Mouse (Mus musculus) intestine, embryonic 14.5 days (tissue): ENCODE results near the gene Tgm2. TPM values are rescaled to one million over a fixed set of nuclear protein-coding genes. Genes with fewer than 3 reads are reported as not detected.

Source experiments
- ATAC-seq: fragments of 200-750 bp; cut with Nextera tagmentation; replicated peaks from 2 replicates; pipeline ENCODE4 v1.8.0; 2017; ENCODE audit warnings: low read depth, moderate number of reproducible peaks, moderate TSS enrichment, moderate library complexity; ENCODE audit not compliant: low FRiP score, low TSS enrichment
- DNase-seq: peaks from one replicate; pipeline ENCODE4 v3.0.0-alpha.2; 2018; ENCODE audit warnings: low spot score
- H3K27ac ChIP-seq: fragments of 300-500 bp; sonication (generic); 2 replicates; pipeline ENCODE4 v1.5.1; 2014; ENCODE audit warnings: low read depth, mild to moderate bottlenecking, control low read depth
- H3K27me3 ChIP-seq: fragments of 300-500 bp; sonication (generic); replicated peaks from 2 replicates; pipeline ENCODE4 v1.6.1; 2014; ENCODE audit warnings: low read length, control low read depth; ENCODE audit not compliant: control insufficient read depth, insufficient read depth
- H3K36me3 ChIP-seq: fragments of 300-500 bp; sonication (generic); 2 replicates; pipeline ENCODE4 v1.6.1; 2014; ENCODE audit warnings: low read length, control low read depth; ENCODE audit not compliant: control insufficient read depth, insufficient read depth
- H3K4me1 ChIP-seq: fragments of 300-500 bp; sonication (generic); replicated peaks from 2 replicates; pipeline ENCODE4 v1.6.1; 2014; ENCODE audit warnings: low read length, control low read depth, mixed read lengths; ENCODE audit not compliant: control insufficient read depth, insufficient read depth
- H3K4me2 ChIP-seq: fragments of 300-500 bp; sonication (generic); 2 replicates; pipeline ENCODE4 v1.6.1; 2014; ENCODE audit warnings: low read length
- H3K4me3 ChIP-seq: fragments of 300-500 bp; sonication (generic); 2 replicates; pipeline ENCODE4 v1.5.1; 2014; ENCODE audit warnings: low read depth, low read length, control low read depth, mixed read lengths
- H3K9ac ChIP-seq: fragments of 300-500 bp; sonication (generic); 2 replicates; pipeline ENCODE4 v1.6.1; 2014; ENCODE audit warnings: mild to moderate bottlenecking, low read length
- H3K9me3 ChIP-seq: fragments of 300-500 bp; sonication (generic); 2 replicates; pipeline ENCODE4 v1.6.1; 2016; ENCODE audit warnings: low read length, control low read depth; ENCODE audit not compliant: control insufficient read depth
- WGBS: fragments of 180-500 bp; shearing (Covaris S2); extraction: QIAGEN DNeasy Blood & Tissue Kit; methylation state at CpG from one replicate; pipeline ENCODE4 v1.1.7; 2014; 5-methylcytosine and 5-hydroxymethylcytosine counted together
- polyA plus RNA-seq: library from polyadenylated mRNA; unstranded; fragments of >200 nt; fragmentation: Nextera tagmentation; extraction: Ambion mirVana; gene quantifications from 2 replicates; pipeline ENCODE4 v1.2.1, GENCODE M21; 2014

Tgm2 gene
- polyA plus RNA-seq, 1 experiment from 2014 or later: 59.7 TPM

DNA sequence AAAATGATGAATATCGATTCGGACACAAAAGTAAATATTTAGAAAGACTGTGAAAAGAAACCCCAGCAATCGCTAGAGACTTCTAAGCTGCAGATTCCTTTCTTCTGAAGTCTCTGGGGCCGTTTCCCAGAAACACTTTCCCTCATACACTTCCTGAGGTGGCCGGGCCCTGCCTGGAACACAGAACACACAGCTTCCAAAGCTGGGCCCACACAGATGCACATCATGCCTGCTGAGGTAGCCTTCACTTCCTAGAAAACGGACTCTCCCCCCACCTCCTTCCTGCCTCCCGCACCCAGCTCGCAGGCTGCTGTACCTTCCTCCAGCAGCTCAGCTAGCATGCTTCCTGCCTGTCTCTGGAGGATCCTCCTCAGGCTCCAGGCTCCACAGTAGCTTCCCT lies 36.7 kb downstream of the Tgm2 start:
- H3K4me2 ChIP-seq: no peak overlapping the region
- WGBS: 10% methylated on average over 8 of the region's 8 CpGs
- DNase-seq: peak; percentile 71

GRCm38 (mm10) chr2:158106947-158107587 lies 39.2 kb downstream of the Tgm2 start:
- peak overlapping the region; percentile 77 for H3K27ac ChIP-seq
- WGBS: 20% methylated on average over 6 of the region's 6 CpGs
- ATAC-seq (peak; percentile 44), DNase-seq (peak; percentile 86)
- H3K4me2 ChIP-seq: no peak overlapping the region
- H3K4me3 ChIP-seq: no peak overlapping the region
- H3K9me3 ChIP-seq: no peaks in the 10 kb centered on the region
- H3K9ac ChIP-seq: no peak overlapping the region
- peaks cover 35% of the 10 kb centered on the region for H3K4me1 ChIP-seq
- H3K27me3 ChIP-seq: no peaks in the 10 kb centered on the region
- H3K36me3 ChIP-seq: no peaks in the 10 kb centered on the region

More for the DNA sequence above, 36.7 kb downstream of the Tgm2 start:
- Histone ChIP-seq H3K27ac (peak overlapping the region; percentile 96), H3K9me3 (no peaks in the 10 kb centered on the region), H3K36me3 (no peaks in the 10 kb centered on the region), H3K4me3 (no peak overlapping the region), H3K27me3 (no peaks in the 10 kb centered on the region), H3K4me1 (peaks cover 42% of the 10 kb centered on the region), H3K9ac (0 out of 2 replicates have a peak overlapping the region, but pooled peaks have one; percentile 13)
- no peak for ATAC-seq

GRCm38 (mm10) chr2:158105605-158106004 lies 40.6 kb downstream of the Tgm2 start:
- Histone ChIP-seq H3K4me3 (no peak overlapping the region), H3K27ac (no peak overlapping the region), H3K4me2 (no peak overlapping the region), H3K9ac (no peak overlapping the region), H3K9me3 (no peaks in the 10 kb centered on the region), H3K4me1 (peaks cover 36% of the 10 kb centered on the region), H3K36me3 (no peaks in the 10 kb centered on the region), H3K27me3 (no peaks in the 10 kb centered on the region)
- 87% methylated on average over 6 of the region's 6 CpGs for WGBS
- ATAC-seq (no peak), DNase-seq (no peak)

- DNase-seq: no peak
Observed at GRCm38 (mm10) chr2:158104966-158105365, 41.3 kb downstream of the Tgm2 start.

DNA sequence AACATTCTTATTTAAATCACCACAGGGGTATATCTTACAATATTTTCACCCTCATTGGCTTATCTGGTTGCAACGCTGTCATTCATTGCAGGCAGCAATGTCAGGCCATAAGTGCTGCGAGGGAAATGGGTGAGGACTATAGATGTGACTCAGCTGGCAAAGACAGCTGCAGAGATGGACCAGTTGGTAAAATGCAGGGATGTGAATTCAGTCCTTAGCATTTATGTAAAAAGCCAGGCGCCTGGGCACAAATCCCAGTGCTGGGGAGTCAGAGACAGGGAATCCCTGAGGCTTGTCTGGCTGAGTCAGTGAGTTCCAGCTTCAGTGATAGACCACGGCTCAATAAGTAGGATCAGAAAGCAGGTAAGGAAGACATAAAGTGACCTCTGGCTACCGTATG lies 44.5 kb downstream of the Tgm2 start:
- ATAC-seq (no peak), DNase-seq (no peak)
- Histone ChIP-seq H3K4me3 (no peak overlapping the region), H3K9ac (no peak overlapping the region), H3K27ac (no peak overlapping the region), H3K4me1 (peaks cover 21% of the 10 kb centered on the region), H3K27me3 (no peaks in the 10 kb centered on the region), H3K9me3 (no peaks in the 10 kb centered on the region), H3K36me3 (no peaks in the 10 kb centered on the region), H3K4me2 (no peak overlapping the region)
- 79% methylated on average over 5 of the region's 5 CpGs for WGBS

More at GRCm38 (mm10) chr2:158104966-158105365, 41.3 kb downstream of the Tgm2 start:
- no peaks in the 10 kb centered on the region for H3K9me3 ChIP-seq
- no peaks in the 10 kb centered on the region for H3K36me3 ChIP-seq
- H3K27ac ChIP-seq: no peak overlapping the region
- H3K27me3 ChIP-seq: no peaks in the 10 kb centered on the region
- ATAC-seq: no peak
- H3K4me2 ChIP-seq: no peak overlapping the region
- H3K9ac ChIP-seq: no peak overlapping the region
- WGBS: 73% methylated on average over 6 of the region's 6 CpGs
- H3K4me1 ChIP-seq: peaks cover 39% of the 10 kb centered on the region
- no peak overlapping the region for H3K4me3 ChIP-seq

- Histone ChIP-seq H3K27ac (peak overlapping the region; percentile 51; the same call in 1 of the 2 replicates), H3K4me2 (no peak overlapping the region), H3K36me3 (no peaks in the 10 kb centered on the region), H3K27me3 (no peaks in the 10 kb centered on the region), H3K4me1 (peaks cover 29% of the 10 kb centered on the region), H3K4me3 (no peak overlapping the region), H3K9me3 (no peaks in the 10 kb centered on the region), H3K9ac (no peak overlapping the region)
- no peak for DNase-seq
- 0 out of 2 replicates have a peak, but pooled peaks have one; percentile 11 for ATAC-seq
- WGBS: 61% methylated on average over 3 of the region's 3 CpGs
Observed at GRCm38 (mm10) chr2:158099537-158099936, 46.7 kb downstream of the Tgm2 start.

DNA sequence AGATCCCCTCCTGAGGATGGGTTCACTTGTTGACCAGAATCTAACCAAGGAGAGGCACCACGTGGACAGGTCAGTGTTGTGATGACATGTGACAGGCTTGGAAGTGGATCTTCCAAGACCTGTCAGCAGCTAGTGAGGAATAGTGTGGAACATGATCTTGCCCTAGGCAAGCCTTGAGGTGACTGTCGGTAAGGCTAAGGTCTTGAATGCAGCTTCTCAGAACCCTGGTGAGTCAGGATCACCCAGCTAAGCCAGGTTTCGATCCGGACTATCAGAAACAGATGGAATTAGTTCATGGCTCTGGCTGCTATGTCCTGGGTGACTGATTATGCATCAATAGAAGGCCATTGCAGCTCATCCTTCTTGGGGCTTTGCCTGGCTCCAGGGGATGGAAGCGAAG lies 47.5 kb downstream of the Tgm2 start:
- H3K27ac ChIP-seq: no peak overlapping the region
- H3K4me2 ChIP-seq: no peak overlapping the region
- ATAC-seq (no peak), DNase-seq (no peak)
- no peaks in the 10 kb centered on the region for H3K36me3 ChIP-seq
- H3K9me3 ChIP-seq: no peaks in the 10 kb centered on the region
- 84% methylated on average over 5 of the region's 5 CpGs for WGBS
- H3K27me3 ChIP-seq: no peaks in the 10 kb centered on the region
- peaks cover 29% of the 10 kb centered on the region for H3K4me1 ChIP-seq
- H3K9ac ChIP-seq: no peak overlapping the region
- H3K4me3 ChIP-seq: no peak overlapping the region

- no peak overlapping the region for H3K9ac ChIP-seq
- H3K36me3 ChIP-seq: no peaks in the 10 kb centered on the region
- no peak overlapping the region for H3K4me2 ChIP-seq
- H3K4me3 ChIP-seq: no peak overlapping the region
- H3K9me3 ChIP-seq: no peaks in the 10 kb centered on the region
- WGBS: 80% methylated on average over 5 of the region's 5 CpGs
- ATAC-seq (no peak), DNase-seq (no peak)
- no peaks in the 10 kb centered on the region for H3K27me3 ChIP-seq
- peaks cover 37% of the 10 kb centered on the region for H3K4me1 ChIP-seq
- no peak overlapping the region for H3K27ac ChIP-seq
Observed at GRCm38 (mm10) chr2:158097071-158097470, 49.2 kb downstream of the Tgm2 start.

GRCm38 (mm10) chr2:158094846-158095245 lies 51.4 kb downstream of the Tgm2 start:
- 55% methylated on average over 5 of the region's 5 CpGs for WGBS
- peak overlapping the region; percentile 64 for H3K27ac ChIP-seq
- no peak overlapping the region for H3K4me2 ChIP-seq
- DNase-seq (no peak), ATAC-seq (no peak)
- no peaks in the 10 kb centered on the region for H3K36me3 ChIP-seq
- H3K9me3 ChIP-seq: no peaks in the 10 kb centered on the region
- no peaks in the 10 kb centered on the region for H3K27me3 ChIP-seq
- H3K9ac ChIP-seq: no peak overlapping the region
- H3K4me3 ChIP-seq: no peak overlapping the region
- H3K4me1 ChIP-seq: peaks cover 40% of the 10 kb centered on the region
